Mouse (Mus musculus) v-Abl transformed pro-B cells (cell line): Measurements from ENCODE around the gene Klhdc10.

ENCODE experiments used
- in situ Hi-C, 2 experiments: fragments of 400-800 bp; cut with MboI; formaldehyde crosslinking; loops; one replicate each; pipeline ENCODE4 v1.15.1; 2025; ENCODE audit not compliant: unreplicated experiment in 2 of 2

Gene Klhdc10

GRCm38 (mm10) chr6:30460750-30461446 lies 59.2 kb downstream of the Klhdc10 start:
- in situ Hi-C loops: no loop called here

- in situ Hi-C loops: no loop called here
These were observed 60.2 kb downstream of the Klhdc10 start for GRCm38 (mm10) chr6:30461755-30462344.

- in situ Hi-C loops: no loop called here
These were observed 61.2 kb downstream of the Klhdc10 start for GRCm38 (mm10) chr6:30462822-30463221.

- in situ Hi-C loops: no loop called here
These were observed 63.9 kb downstream of the Klhdc10 start for GRCm38 (mm10) chr6:30465586-30465985.

- in situ Hi-C loops: no loop called here
These were observed 66.4 kb downstream of the Klhdc10 start for GRCm38 (mm10) chr6:30468058-30468457.

- in situ Hi-C loops: no loop called here
These were observed 67.0 kb downstream of the Klhdc10 start for GRCm38 (mm10) chr6:30468684-30469083.

GRCm38 (mm10) chr6:30469370-30469769 lies 67.7 kb downstream of the Klhdc10 start:
- in situ Hi-C loops: no loop called here

- in situ Hi-C loops: no loop called here
These were observed 70.0 kb downstream of the Klhdc10 start for GRCm38 (mm10) chr6:30471706-30472105.

GRCm38 (mm10) chr6:30476025-30476765 lies 74.5 kb downstream of the Klhdc10 start:
- in situ Hi-C loops: no loop called here

GRCm38 (mm10) chr6:30477210-30477714 lies 75.6 kb downstream of the Klhdc10 start:
- in situ Hi-C loops: no loop called here

GRCm38 (mm10) chr6:30477784-30478183 lies 76.1 kb downstream of the Klhdc10 start:
- in situ Hi-C loops: no loop called here

- in situ Hi-C loops: no loop called here
These were observed 77.8 kb downstream of the Klhdc10 start for GRCm38 (mm10) chr6:30479418-30479817.

GRCm38 (mm10) chr6:30482908-30483307 lies 81.2 kb downstream of the Klhdc10 start:
- in situ Hi-C loops: no loop called here

- in situ Hi-C loops: no loop called here
These were observed 84.8 kb downstream of the Klhdc10 start for GRCm38 (mm10) chr6:30486504-30486903.

- in situ Hi-C loops: no loop called here
These were observed 97.4 kb downstream of the Klhdc10 start for GRCm38 (mm10) chr6:30499049-30499448.
